Mouse (Mus musculus): ENCODE measurements around the gene Zrsr2. TPM values are rescaled to one million over a fixed set of nuclear protein-coding genes. Genes with fewer than 3 reads are reported as not detected.

The Zrsr2 gene
- total RNA-seq, 2 experiments from 2014 or later = 33.0 to 34.3 TPM

GRCm38 (mm10) chrX:163897354-163897753, 61.1 kb downstream of the Zrsr2 start:
- no peak for DNase-seq (ENCODE audit: low spot score in 2 of 2)

GRCm38 (mm10) chrX:163885539-163885981, 72.9 kb downstream of the Zrsr2 start:
- no peak for DNase-seq (ENCODE audit: low spot score in 2 of 2)

Other genes with a start within 250 kb of the Zrsr2 start
- 1 to 10 TPM; 1.9 to 2.3 TPM for gene Rnf138rt1, start 197.3 kb downstream of the Zrsr2 start, total RNA-seq (2021)
- 10 to 100 TPM; 21.6 to 23.5 TPM for gene Ap1s2, start 49.6 kb downstream of the Zrsr2 start, total RNA-seq (2021)
- 1 to 10 TPM; 1.5 to 4.2 TPM for gene Car5b, start 69.3 kb upstream of the Zrsr2 start, total RNA-seq (2021)
- 10 to 100 TPM in 1 of 2 experiments, 1 to 10 TPM in 1; 9.9 to 12.2 TPM for gene Siah1b, start 117.8 kb upstream of the Zrsr2 start, total RNA-seq (2021)
- gene Cltrn, start 130.2 kb upstream of the Zrsr2 start, total RNA-seq (2021) = 10 to 100 TPM in 1 of 2 experiments, under 1 TPM in 1; 0.90 to 26.4 TPM
- gene Ace2, start 180.7 kb upstream of the Zrsr2 start, total RNA-seq (2021) = 10 to 100 TPM; 68.6 to 73.6 TPM

Data from adrenal gland, postnatal 4 days (tissue).